Mouse (Mus musculus) CH12.LX (cell line): ENCODE results near the gene Tac2. TPM values are rescaled to one million over a fixed set of nuclear protein-coding genes. Genes with fewer than 3 reads are reported as not detected.

Source experiments
- polyA plus RNA-seq: library from polyadenylated mRNA; unstranded; fragments of >175 nt; gene quantifications from 2 replicates; pipeline ENCODE4 v1.2.1, GENCODE M21; 2012; ENCODE audit warnings: low read depth; ENCODE audit not compliant: insufficient read length
- total RNA-seq, 2 experiments: library from RNA; depleted of rRNA; stranded (reverse); fragments of 300-350 nt in 1 of 2; fragments of >200 nt in 1 of 2; gene quantifications; 2 replicates each; pipeline ENCODE4 v1.2.3; 2012 to 2014

Gene Tac2
- total and polyA plus RNA-seq, 3 experiments: not detected

Other genes with a start within 250 kb of the Tac2 start
- gene Stac3, start 222.8 kb upstream of the Tac2 start, total RNA-seq (2012; rRNA removed): 0.08 and 0.42 TPM in 2 replicates
- 0.50 TPM in 1 of 2 replicates, not detected in the other for gene Stac3, start 222.8 kb upstream of the Tac2 start, total RNA-seq (2014; rRNA removed)
- gene Stac3, start 222.8 kb upstream of the Tac2 start, polyA plus RNA-seq: 0.79 and 0.93 TPM in 2 replicates
- 0.47 and 0.80 TPM in 2 replicates for gene Ndufa4l2, start 209.5 kb upstream of the Tac2 start, total RNA-seq (2012; rRNA removed)
- gene Ndufa4l2, start 209.5 kb upstream of the Tac2 start, total RNA-seq (2014; rRNA removed): not detected in 2 replicates
- gene Ndufa4l2, start 209.5 kb upstream of the Tac2 start, polyA plus RNA-seq: not detected in 2 replicates
- gene Shmt2, start 202.0 kb upstream of the Tac2 start, total RNA-seq (2012; rRNA removed): 252 and 317 TPM in 2 replicates
- gene Shmt2, start 202.0 kb upstream of the Tac2 start, total RNA-seq (2014; rRNA removed): 267 and 273 TPM in 2 replicates
- gene Shmt2, start 202.0 kb upstream of the Tac2 start, polyA plus RNA-seq: 315 and 353 TPM in 2 replicates
- 0.13 TPM in 1 of 2 replicates, not detected in the other for gene Nxph4, start 189.9 kb upstream of the Tac2 start, total RNA-seq (2012; rRNA removed)
- not detected in 2 replicates for gene Nxph4, start 189.9 kb upstream of the Tac2 start, total RNA-seq (2014; rRNA removed)
- 0.14 and 0.15 TPM in 2 replicates for gene Nxph4, start 189.9 kb upstream of the Tac2 start, polyA plus RNA-seq
- 16.5 and 51.2 TPM in 2 replicates for gene Lrp1, start 103.3 kb upstream of the Tac2 start, total RNA-seq (2012; rRNA removed)
- 3.1 and 3.3 TPM in 2 replicates for gene Lrp1, start 103.3 kb upstream of the Tac2 start, total RNA-seq (2014; rRNA removed)
- 11.0 and 11.8 TPM in 2 replicates for gene Lrp1, start 103.3 kb upstream of the Tac2 start, polyA plus RNA-seq
- 58.7 and 76.6 TPM in 2 replicates for gene Stat6, start 81.5 kb upstream of the Tac2 start, total RNA-seq (2012; rRNA removed)
- gene Stat6, start 81.5 kb upstream of the Tac2 start, total RNA-seq (2014; rRNA removed): 64.0 and 71.5 TPM in 2 replicates
- 62.9 and 72.1 TPM in 2 replicates for gene Stat6, start 81.5 kb upstream of the Tac2 start, polyA plus RNA-seq
- gene Nemp1, start 57.6 kb upstream of the Tac2 start, total RNA-seq (2012; rRNA removed): 12.5 and 13.2 TPM in 2 replicates
- 17.4 and 18.3 TPM in 2 replicates for gene Nemp1, start 57.6 kb upstream of the Tac2 start, total RNA-seq (2014; rRNA removed)
- 7.5 and 8.3 TPM in 2 replicates for gene Nemp1, start 57.6 kb upstream of the Tac2 start, polyA plus RNA-seq
- 10.0 and 13.9 TPM in 2 replicates for gene Nab2, start 55.9 kb upstream of the Tac2 start, total RNA-seq (2012; rRNA removed)
- gene Nab2, start 55.9 kb upstream of the Tac2 start, total RNA-seq (2014; rRNA removed): 5.9 and 8.1 TPM in 2 replicates
- gene Nab2, start 55.9 kb upstream of the Tac2 start, polyA plus RNA-seq: 9.2 and 10.8 TPM in 2 replicates
- gene Myo1a, start 19.3 kb upstream of the Tac2 start, total RNA-seq (2012; rRNA removed): 1.8 and 2.3 TPM in 2 replicates
- gene Myo1a, start 19.3 kb upstream of the Tac2 start, total RNA-seq (2014; rRNA removed): 0.08 and 0.24 TPM in 2 replicates
- 0.36 and 0.45 TPM in 2 replicates for gene Myo1a, start 19.3 kb upstream of the Tac2 start, polyA plus RNA-seq
- gene Zbtb39, start 15.1 kb downstream of the Tac2 start, total RNA-seq (2012; rRNA removed): 3.7 and 4.2 TPM in 2 replicates
- gene Zbtb39, start 15.1 kb downstream of the Tac2 start, total RNA-seq (2014; rRNA removed): 0.63 and 1.1 TPM in 2 replicates
- 4.0 and 5.0 TPM in 2 replicates for gene Zbtb39, start 15.1 kb downstream of the Tac2 start, polyA plus RNA-seq
- 0.04 TPM in 1 of 2 replicates, not detected in the other for gene Gpr182, start 27.3 kb downstream of the Tac2 start, total RNA-seq (2012; rRNA removed)
- gene Gpr182, start 27.3 kb downstream of the Tac2 start, total RNA-seq (2014; rRNA removed): not detected in 2 replicates
- gene Gpr182, start 27.3 kb downstream of the Tac2 start, polyA plus RNA-seq: 0.05 and 0.13 TPM in 2 replicates
- not detected in 2 replicates for gene Rdh1, start 35.2 kb downstream of the Tac2 start, total RNA-seq (2012; rRNA removed)
- gene Rdh1, start 35.2 kb downstream of the Tac2 start, total RNA-seq (2014; rRNA removed): 0.05 TPM in 1 of 2 replicates, not detected in the other
- not detected in 2 replicates for gene Rdh1, start 35.2 kb downstream of the Tac2 start, polyA plus RNA-seq
- gene Rdh16f1, start 35.3 kb downstream of the Tac2 start, total RNA-seq (2012; rRNA removed): not detected in 2 replicates
- not detected in 2 replicates for gene Rdh16f1, start 35.3 kb downstream of the Tac2 start, total RNA-seq (2014; rRNA removed)
- not detected in 2 replicates for gene Rdh16f1, start 35.3 kb downstream of the Tac2 start, polyA plus RNA-seq
- not detected in 2 replicates for gene Rdh9, start 51.9 kb downstream of the Tac2 start, total RNA-seq (2012; rRNA removed)
- not detected in 2 replicates for gene Rdh9, start 51.9 kb downstream of the Tac2 start, total RNA-seq (2014; rRNA removed)
- 0.09 TPM in 1 of 2 replicates, not detected in the other for gene Rdh9, start 51.9 kb downstream of the Tac2 start, polyA plus RNA-seq
- not detected in 2 replicates for gene Rdh16, start 76.7 kb downstream of the Tac2 start, total RNA-seq (2012; rRNA removed)
- not detected in 2 replicates for gene Rdh16, start 76.7 kb downstream of the Tac2 start, total RNA-seq (2014; rRNA removed)
- gene Rdh16, start 76.7 kb downstream of the Tac2 start, polyA plus RNA-seq: not detected in 2 replicates
- not detected in 2 replicates for gene Rdh19, start 125.5 kb downstream of the Tac2 start, total RNA-seq (2012; rRNA removed)
- not detected in 2 replicates for gene Rdh19, start 125.5 kb downstream of the Tac2 start, total RNA-seq (2014; rRNA removed)
- not detected in 2 replicates for gene Rdh19, start 125.5 kb downstream of the Tac2 start, polyA plus RNA-seq
- not detected in 2 replicates for gene Rdh16f2, start 142.0 kb downstream of the Tac2 start, total RNA-seq (2012; rRNA removed)
- gene Rdh16f2, start 142.0 kb downstream of the Tac2 start, total RNA-seq (2014; rRNA removed): not detected in 2 replicates
- gene Rdh16f2, start 142.0 kb downstream of the Tac2 start, polyA plus RNA-seq: not detected in 2 replicates
- gene Rdh7, start 164.3 kb downstream of the Tac2 start, total RNA-seq (2012; rRNA removed): not detected in 2 replicates
- gene Rdh7, start 164.3 kb downstream of the Tac2 start, total RNA-seq (2014; rRNA removed): not detected in 2 replicates
- not detected in 2 replicates for gene Rdh7, start 164.3 kb downstream of the Tac2 start, polyA plus RNA-seq
- gene Sdr9c7, start 174.0 kb downstream of the Tac2 start, total RNA-seq (2012; rRNA removed): not detected in 2 replicates
- not detected in 2 replicates for gene Sdr9c7, start 174.0 kb downstream of the Tac2 start, total RNA-seq (2014; rRNA removed)
- not detected in 2 replicates for gene Sdr9c7, start 174.0 kb downstream of the Tac2 start, polyA plus RNA-seq